Mouse (Mus musculus) thymus, postnatal 14 days (tissue): ENCODE data around the gene Prpf4b.
"Not testable (repeated sequence)": the region's sequence is repeated elsewhere in the genome, so short reads cannot be mapped to it uniquely, and the experiment has no call there.

Experiments used
- DNase-seq: peaks from one replicate; pipeline ENCODE4 v3.0.0; 2021

Gene Prpf4b

DNA sequence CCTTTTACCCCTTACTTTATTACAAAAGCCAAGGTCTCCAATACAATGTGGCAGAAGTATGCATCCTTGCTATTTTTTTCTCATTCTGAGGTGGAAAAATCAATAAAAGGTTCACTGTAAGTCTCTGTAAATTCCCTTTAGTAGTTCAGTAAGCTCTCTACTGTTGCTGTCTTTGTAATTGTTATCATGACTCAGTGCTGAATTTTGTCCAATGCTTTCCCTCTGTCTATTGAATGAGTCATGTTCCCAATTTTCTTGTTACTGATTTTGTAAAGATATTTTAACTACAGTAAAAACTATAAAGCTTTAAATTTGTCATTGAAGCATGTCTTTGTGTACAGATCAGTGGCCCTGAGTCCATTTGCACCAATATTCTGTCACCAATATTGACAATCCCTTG is 67.3 kb downstream of the Prpf4b start:
- DNase-seq: no peak

DNA sequence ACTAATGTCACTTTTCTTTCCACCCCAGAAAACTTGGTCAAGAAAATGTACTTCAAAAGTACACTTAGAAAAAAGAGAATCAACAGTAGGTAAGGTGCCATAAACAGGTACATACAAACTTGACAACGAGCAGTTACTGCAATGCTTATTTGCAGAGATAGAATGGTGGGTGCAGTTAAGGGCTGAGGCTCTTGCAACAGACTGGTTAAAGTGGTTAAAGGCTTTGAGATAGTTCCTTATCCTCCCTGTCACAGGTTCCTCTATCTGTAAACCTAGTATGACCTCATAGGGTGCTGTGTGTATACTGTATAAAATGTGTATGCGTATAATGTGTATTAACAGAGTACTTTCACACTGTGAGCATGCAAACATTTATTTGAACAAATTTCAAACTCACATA is 76.3 kb downstream of the Prpf4b start:
- not testable (repeated sequence) for DNase-seq
